Mouse (Mus musculus) retina, adult 2 months (tissue): Measurements from ENCODE around the gene Prmt1.

Experiments used
- DNase-seq: peaks from one replicate; pipeline ENCODE4 v3.0.0-alpha.2; 2012; ENCODE audit warnings: low read depth, low spot score

Gene Prmt1

DNA sequence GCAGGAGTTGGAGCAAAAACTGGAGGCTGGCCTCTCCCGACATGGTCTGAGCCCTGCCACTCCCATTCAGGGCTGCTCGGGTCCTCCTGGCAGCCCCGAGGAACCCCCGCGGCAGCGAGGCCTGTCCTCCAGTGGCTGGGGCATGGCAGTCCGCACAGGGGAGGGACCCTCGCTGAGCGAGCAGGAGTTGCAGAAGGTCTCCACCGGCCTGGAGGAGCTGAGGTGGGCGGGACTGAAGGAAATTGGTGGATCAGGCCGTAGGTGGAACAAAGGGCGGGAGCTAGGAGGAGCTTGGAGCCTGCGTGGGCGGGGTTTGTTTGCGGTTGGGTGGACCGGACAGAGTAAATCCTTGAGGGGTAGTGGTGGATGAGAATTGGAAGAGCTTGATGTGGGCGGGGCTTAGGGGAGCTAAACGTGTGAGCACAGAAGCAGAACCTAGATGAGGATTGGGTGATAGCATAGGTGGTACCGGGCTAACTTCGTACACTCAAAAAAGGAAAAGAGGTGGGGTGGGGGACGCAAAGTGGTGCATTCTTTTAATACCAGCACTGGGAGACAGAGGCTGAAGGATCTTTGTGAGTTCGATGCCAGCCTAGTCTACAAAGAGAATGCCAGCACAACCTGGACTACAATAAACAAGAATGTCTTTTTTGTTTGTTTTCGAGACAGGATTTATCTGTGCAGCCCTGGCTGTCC lies 33.6 kb downstream of the Prmt1 start:
- no peak for DNase-seq

DNA sequence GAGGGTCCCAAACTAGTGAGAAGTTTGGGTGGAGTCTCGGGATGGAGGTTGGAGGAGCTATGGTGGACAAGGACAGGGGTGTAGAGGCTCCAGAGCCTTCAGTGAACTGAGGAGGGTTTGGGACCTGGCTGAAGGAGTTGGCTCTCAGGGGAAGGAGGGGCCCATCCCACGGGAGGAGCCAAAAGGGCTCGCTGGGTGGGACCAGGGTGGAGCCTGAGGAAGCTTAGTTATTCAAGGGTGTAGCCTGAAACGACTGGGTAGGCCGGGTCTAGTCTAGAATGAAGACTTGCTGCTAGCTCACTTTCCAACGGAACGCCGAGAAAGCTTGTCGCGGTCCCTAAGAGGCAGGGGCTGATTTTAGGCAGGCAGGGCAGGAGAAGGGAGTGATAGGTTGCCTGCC lies 34.4 kb downstream of the Prmt1 start:
- no peak for DNase-seq

DNA sequence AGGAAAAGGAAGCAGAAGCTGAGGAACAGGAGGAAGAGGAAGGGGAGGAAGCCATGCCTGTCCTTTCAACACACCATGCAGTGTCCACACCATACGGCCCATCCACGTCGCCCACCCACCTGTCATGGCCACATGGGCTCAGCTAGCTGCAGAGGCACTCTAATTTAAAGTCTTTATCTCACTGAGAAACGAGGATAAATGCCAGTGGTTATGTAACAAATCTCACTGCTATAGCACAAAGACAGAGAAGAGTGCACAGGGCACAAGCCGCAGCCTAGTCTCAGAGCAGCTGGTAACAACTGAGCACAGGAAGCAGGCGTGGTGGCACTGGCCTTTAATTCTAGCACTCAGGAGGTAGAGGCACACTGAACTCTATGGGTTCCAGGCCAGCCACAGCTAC lies 36.4 kb downstream of the Prmt1 start:
- DNase-seq = no peak

DNA sequence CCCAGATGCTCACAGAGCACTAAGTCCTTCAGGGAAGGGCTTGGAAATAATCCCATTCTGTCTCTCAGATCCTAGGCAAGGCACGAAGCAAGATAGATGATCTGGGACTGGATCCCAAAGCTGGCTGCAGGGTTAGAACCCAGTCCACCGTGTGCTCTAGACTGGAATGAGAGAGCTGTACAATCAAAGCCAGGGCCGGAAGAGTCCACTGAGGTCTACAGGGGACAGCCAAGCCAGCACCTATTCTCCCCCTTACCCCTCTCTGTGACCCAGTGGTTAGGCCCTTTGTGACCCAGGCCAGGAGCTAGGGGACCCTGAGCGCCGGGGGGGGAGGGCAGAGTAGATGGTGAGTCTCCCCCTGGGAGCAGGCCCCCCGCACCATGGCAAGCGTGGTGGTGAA lies 43.5 kb downstream of the Prmt1 start, which contains the start of gene Tsks:
Gene Tsks (plus strand): TSS at position 301 of the 400 bp plus-strand sequence.
- no peak for DNase-seq

DNA sequence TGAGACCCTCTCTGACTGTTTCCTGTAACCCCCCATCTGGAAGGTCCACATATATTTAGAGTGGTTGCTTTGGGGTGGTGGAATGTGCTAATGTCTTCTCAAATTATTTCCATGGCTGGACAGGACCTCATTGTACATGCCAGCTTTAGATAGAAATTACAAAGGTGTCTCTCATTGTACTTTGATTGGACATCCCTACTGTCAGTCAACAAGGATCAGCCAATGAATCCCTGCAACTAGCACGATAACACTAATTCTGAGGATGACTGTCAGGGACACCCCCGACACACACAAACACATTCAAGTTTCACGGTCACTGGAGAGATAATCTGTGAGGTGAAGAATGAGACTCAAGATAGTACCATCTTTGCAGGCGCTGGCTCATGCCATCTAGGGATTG lies 47.7 kb downstream of the Prmt1 start:
- no peak for DNase-seq

DNA sequence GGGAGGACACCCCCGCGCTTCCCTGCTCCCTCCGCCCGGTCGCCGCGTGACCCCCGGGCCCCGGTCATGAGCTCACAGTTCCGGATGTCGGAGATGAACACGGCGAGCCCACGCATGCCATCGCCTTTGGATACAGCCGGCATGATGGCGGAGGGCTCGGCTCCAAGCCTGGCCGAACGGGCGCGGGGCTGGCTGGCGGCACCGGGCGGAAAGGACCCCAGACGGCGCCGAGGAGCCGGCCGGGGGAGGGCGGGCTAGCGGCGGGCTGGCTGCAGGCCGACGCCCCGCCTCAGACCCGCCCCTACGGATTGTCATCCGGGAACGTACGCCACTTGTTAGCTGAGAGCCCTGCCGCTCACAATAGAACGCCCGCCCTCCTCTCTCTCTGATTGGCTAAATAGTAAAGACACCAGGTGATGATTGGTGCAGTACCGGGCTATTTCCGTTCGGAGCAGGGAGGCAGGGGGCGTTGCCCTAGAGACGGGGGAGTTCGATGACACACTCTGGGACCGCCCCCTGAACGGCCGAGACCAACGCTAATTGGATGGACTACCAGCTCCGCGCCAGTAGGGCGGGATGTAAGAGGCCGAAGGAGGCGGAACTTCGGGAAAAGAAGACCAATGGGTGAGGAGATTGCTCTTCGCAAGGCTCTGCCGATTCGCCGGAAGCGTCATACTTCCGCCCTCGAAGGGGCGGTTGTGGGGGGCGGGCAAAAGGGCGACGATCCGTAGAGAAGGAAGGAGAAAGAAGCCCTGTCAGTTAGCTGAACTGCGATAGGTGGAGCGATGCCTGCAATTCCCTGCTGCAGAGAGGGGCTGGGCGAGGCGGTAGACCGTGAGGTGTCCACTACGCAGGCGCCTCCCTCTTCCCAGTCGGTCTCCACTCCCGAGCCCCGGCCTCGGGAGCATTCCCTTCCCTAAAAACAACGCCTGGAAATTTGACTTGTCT lies 56.9 kb downstream of the Prmt1 start, which contains the start of gene Ap2a1:
Gene Ap2a1 (minus strand): TSS at position 293 of the 948 bp plus-strand sequence.
- DNase-seq = peak; percentile 100

DNA sequence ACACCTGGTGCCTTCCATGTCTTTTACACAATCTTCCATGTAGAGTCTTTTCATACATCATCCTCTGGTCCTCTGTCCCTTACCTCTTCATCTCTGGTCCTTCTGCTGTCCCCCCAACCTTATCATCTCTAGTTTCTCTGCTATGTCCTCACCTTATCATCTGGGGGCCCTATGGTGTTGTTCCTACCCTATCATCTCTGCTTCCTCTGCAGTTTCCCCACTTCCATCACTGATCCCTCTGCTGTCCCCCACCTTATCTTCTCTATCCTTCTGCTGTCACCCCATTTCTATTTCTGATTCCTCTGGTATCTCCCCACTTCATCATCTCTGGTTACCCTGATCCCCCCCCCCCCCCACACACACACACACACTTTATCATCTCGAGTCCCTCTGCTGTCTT lies 57.8 kb downstream of the Prmt1 start:
- DNase-seq = no peak
